Mouse (Mus musculus): ENCODE results near the gene Kif1c. TPM values are rescaled to one million over a fixed set of nuclear protein-coding genes. Genes with fewer than 3 reads are reported as not detected.

Kif1c gene
- total and polyA plus RNA-seq, 3 experiments: 19.8 to 21.7 TPM; not detected in 1

GRCm38 (mm10) chr11:70762641-70763040 lies 62.3 kb downstream of the Kif1c start:
- Histone ChIP-seq H3K4me3 (ENCODE audit: control insufficient read depth in 1 of 2, insufficient read depth in 1 of 2, low read depth in 2 of 2, low read length in 2 of 2) (no peak overlapping the region), H3K36me3 (ENCODE audit: control insufficient read depth in 1 of 2, insufficient read depth in 2 of 2, low read length in 2 of 2) (peaks cover 0 to 11% of the 10 kb centered on the region in 2 experiments; a peak in 2 of 4 replicates), H3K4me1 (ENCODE audit: control insufficient read depth in 1 of 2, insufficient read depth in 2 of 2, low read length in 2 of 2) (peaks cover 7 to 18% of the 10 kb centered on the region in 2 experiments), H3K79me2 (ENCODE audit: control insufficient read depth, insufficient read depth, low read length, poor library complexity) (peaks cover 6% of the 10 kb centered on the region; the same call in 1 of the 2 replicates), H3K9me3 (replicated peaks; ENCODE audit: insufficient read depth, low read length) (no peaks in the 10 kb centered on the region), H3K27me3 (ENCODE audit: control insufficient read depth in 1 of 2, insufficient read depth in 2 of 2, low read length in 2 of 2) (peaks cover 0 to 2% of the 10 kb centered on the region in 2 experiments; a peak in 3 of 4 replicates), H3K9ac (ENCODE audit: control insufficient read depth, low read depth, low read length, poor library complexity, severe bottlenecking) (no peak overlapping the region), H3K27ac (ENCODE audit: control insufficient read depth, low read depth, low read length) (no peak overlapping the region)
- TF ChIP-seq BHLHE40 (IDR thresholded peaks at IDR 0.05; ENCODE audit: borderline replicate concordance, low read depth, low read length): no peak
- no peak for TF ChIP-seq RCOR1 (IDR thresholded peaks at IDR 0.05; ENCODE audit: low read depth, low read length)
- no peak for TF ChIP-seq E2F4 (IDR thresholded peaks at IDR 0.05; ENCODE audit: borderline replicate concordance, low read depth, low read length)
- no peak for TF ChIP-seq EP300 (IDR thresholded peaks at IDR 0.05; ENCODE audit: low read depth in 1 of 2, low read length in 2 of 2)
- TF ChIP-seq RAD21 (IDR thresholded peaks at IDR 0.05; ENCODE audit: low read depth, low read length): no peak
- TF ChIP-seq MAX (IDR thresholded peaks at IDR 0.05; ENCODE audit: low read length): no peak
- TF ChIP-seq MYC (IDR thresholded peaks at IDR 0.05; ENCODE audit: low read depth, low read length): no peak
- TF ChIP-seq JUND (IDR thresholded peaks at IDR 0.05; ENCODE audit: low read depth, low read length): no peak
- DNase-seq (ENCODE audit: low read depth, low spot score): no peak

- Histone ChIP-seq H3K9ac (ENCODE audit: control insufficient read depth, low read depth, low read length, poor library complexity, severe bottlenecking) (peak overlapping the region; percentile 87), H3K27ac (ENCODE audit: control insufficient read depth, low read depth, low read length) (peak overlapping the region; percentile 69; the same call in 1 of the 2 replicates), H3K79me2 (ENCODE audit: control insufficient read depth, insufficient read depth, low read length, poor library complexity) (peaks cover 6% of the 10 kb centered on the region; the same call in 1 of the 2 replicates), H3K9me3 (replicated peaks; ENCODE audit: insufficient read depth, low read length) (no peaks in the 10 kb centered on the region), H3K4me1 (ENCODE audit: control insufficient read depth in 1 of 2, insufficient read depth in 2 of 2, low read length in 2 of 2) (peaks cover 7 to 18% of the 10 kb centered on the region in 2 experiments), H3K36me3 (ENCODE audit: control insufficient read depth in 1 of 2, insufficient read depth in 2 of 2, low read length in 2 of 2) (peaks cover 0 to 11% of the 10 kb centered on the region in 2 experiments; a peak in 2 of 4 replicates), H3K4me3 (ENCODE audit: control insufficient read depth in 1 of 2, insufficient read depth in 1 of 2, low read depth in 2 of 2, low read length in 2 of 2) (peak overlapping the region; percentile 75 to 87), H3K27me3 (ENCODE audit: control insufficient read depth in 1 of 2, insufficient read depth in 2 of 2, low read length in 2 of 2) (peaks cover 0 to 2% of the 10 kb centered on the region in 2 experiments; a peak in 3 of 4 replicates)
- DNase-seq (ENCODE audit: low read depth, low spot score): no peak
- TF ChIP-seq BHLHE40 (IDR thresholded peaks at IDR 0.05; ENCODE audit: borderline replicate concordance, low read depth, low read length): no peak
- TF ChIP-seq SIN3A (IDR thresholded peaks at IDR 0.05; ENCODE audit: low read length): no peak; the same call in 1 of the 2 replicates
- no peak for TF ChIP-seq MAX (IDR thresholded peaks at IDR 0.05; ENCODE audit: low read length)
- no peak for TF ChIP-seq TAL1 (IDR thresholded peaks at IDR 0.05; ENCODE audit: low read length)
- TF ChIP-seq CTCF (IDR thresholded peaks at IDR 0.05 in 2 of 3, conservative IDR thresholded peaks at IDR 0.05 in 1 of 3; ENCODE audit: control insufficient read depth in 1 of 3, insufficient read depth in 1 of 3, low read depth in 2 of 3, low read length in 3 of 3, poor library complexity in 1 of 3, severe bottlenecking in 1 of 3): no peak
- peak; percentile 10; the same call in 1 of the 2 replicates for TF ChIP-seq CHD2 (IDR thresholded peaks at IDR 0.05; ENCODE audit: low read length)
- no peak for TF ChIP-seq ZKSCAN1 (IDR thresholded peaks at IDR 0.05; ENCODE audit: low read depth, low read length)
- no peak for TF ChIP-seq ELF1 (IDR thresholded peaks at IDR 0.05; ENCODE audit: low read depth, low read length)
Observed at GRCm38 (mm10) chr11:70763582-70763935, 63.2 kb downstream of the Kif1c start.
